Mouse (Mus musculus) heart, embryonic 13.5 days (tissue): ENCODE results near the gene Glt28d2. TPM values are rescaled to one million over a fixed set of nuclear protein-coding genes. Genes with fewer than 3 reads are reported as not detected.

Source experiments
- ATAC-seq: fragments of 200-750 bp; cut with Nextera tagmentation; 2 replicates; pipeline ENCODE4 v1.8.0; 2017; ENCODE audit warnings: moderate TSS enrichment; ENCODE audit not compliant: insufficient number of reproducible peaks, low FRiP score, low TSS enrichment; ENCODE audit errors: extremely low read depth
- H3K27ac ChIP-seq: fragments of 300-500 bp; sonication (generic); replicated peaks from 2 replicates; pipeline ENCODE4 v1.5.1; 2015; ENCODE audit warnings: moderate library complexity, mild to moderate bottlenecking, inconsistent platforms
- H3K27me3 ChIP-seq: fragments of 300-500 bp; sonication (generic); replicated peaks from 2 replicates; pipeline ENCODE4 v1.6.1; 2015; ENCODE audit warnings: mild to moderate bottlenecking, inconsistent platforms
- H3K36me3 ChIP-seq: fragments of 300-500 bp; sonication (generic); 2 replicates; pipeline ENCODE4 v1.6.1; 2015; ENCODE audit warnings: mild to moderate bottlenecking, inconsistent platforms
- H3K4me1 ChIP-seq: fragments of 300-500 bp; sonication (generic); 2 replicates; pipeline ENCODE4 v1.6.1; 2015; ENCODE audit warnings: inconsistent platforms
- H3K4me2 ChIP-seq: fragments of 300-500 bp; sonication (generic); 2 replicates; pipeline ENCODE4 v1.6.1; 2015; ENCODE audit warnings: inconsistent platforms, mild to moderate bottlenecking, moderate library complexity
- H3K4me3 ChIP-seq: fragments of 300-500 bp; sonication (generic); 2 replicates; pipeline ENCODE4 v1.5.1; 2015; ENCODE audit warnings: moderate library complexity, mild to moderate bottlenecking, inconsistent platforms
- H3K9ac ChIP-seq: fragments of 300-500 bp; sonication (generic); 2 replicates; pipeline ENCODE4 v1.6.1; 2015; ENCODE audit warnings: inconsistent platforms, mild to moderate bottlenecking, moderate library complexity
- H3K9me3 ChIP-seq: fragments of 300-500 bp; sonication (generic); 2 replicates; pipeline ENCODE4 v1.6.1; 2016; ENCODE audit warnings: inconsistent platforms
- whole genome bisulfite sequencing: fragments of 180-500 bp; shearing (Covaris S2); methylation state at CpG from one replicate; pipeline ENCODE4 v1.1.7; 2015; ENCODE audit warnings: mixed read lengths; 5-methylcytosine and 5-hydroxymethylcytosine counted together
- polyA plus RNA-seq: library from polyadenylated mRNA; unstranded; fragments of >200 nt; fragmentation: Nextera tagmentation; extraction: Ambion mirVana; gene quantifications from 2 replicates; pipeline ENCODE4 v1.2.1, GENCODE M21; 2015

Glt28d2 gene
- polyA plus RNA-seq, 1 experiment from 2014 or later, result 0.80 TPM

DNA sequence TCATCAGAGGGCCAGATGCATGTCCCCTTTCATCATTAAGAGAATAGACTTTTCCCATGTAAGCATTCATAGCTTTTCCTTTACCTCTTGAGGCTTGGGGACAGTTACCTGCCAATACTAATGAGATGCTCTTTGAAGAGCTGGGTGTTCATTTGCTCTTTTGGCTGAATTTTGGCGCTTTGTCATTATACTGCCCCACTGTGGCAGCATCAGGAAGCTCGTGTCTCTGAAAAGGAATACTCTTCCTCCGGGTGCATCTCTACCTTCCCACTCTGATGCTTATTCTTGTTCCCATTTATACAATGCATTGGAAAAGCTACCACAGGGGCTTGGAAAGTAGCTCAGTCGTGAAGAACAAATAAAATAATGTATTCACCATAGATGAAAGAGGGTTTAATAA lies 30.3 kb upstream of the Glt28d2 start:
- H3K27me3 ChIP-seq, result no peaks in the 10 kb centered on the region
- WGBS, result 9% methylated on average over 4 of the region's 4 CpGs
- H3K36me3 ChIP-seq, result no peaks in the 10 kb centered on the region
- H3K9me3 ChIP-seq, result no peaks in the 10 kb centered on the region
- no peak overlapping the region for H3K4me3 ChIP-seq
- no peak overlapping the region for H3K27ac ChIP-seq
- no peak overlapping the region for H3K9ac ChIP-seq
- H3K4me2 ChIP-seq, result no peak overlapping the region
- H3K4me1 ChIP-seq, result no peaks in the 10 kb centered on the region
- ATAC-seq, result no peak

DNA sequence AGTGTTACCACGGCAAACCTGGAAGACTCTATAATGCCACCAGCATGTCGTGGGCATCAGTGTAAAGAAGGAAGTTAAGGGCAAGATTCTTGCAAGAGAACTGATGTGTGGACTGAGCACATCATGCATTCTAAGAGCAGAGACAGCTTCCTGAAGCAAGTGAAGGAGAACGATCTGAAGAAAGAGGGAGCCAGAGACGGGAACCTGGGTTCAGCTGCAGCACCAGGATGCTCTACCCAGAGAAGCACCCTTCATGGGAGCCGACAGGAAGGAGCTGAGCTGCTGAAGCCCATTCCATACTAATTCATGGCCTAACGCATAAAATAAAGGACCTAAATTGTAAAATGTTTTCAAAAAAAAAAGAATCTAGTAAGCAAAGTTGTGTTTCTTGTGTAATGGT lies 27.5 kb upstream of the Glt28d2 start:
- H3K27ac ChIP-seq, result no peak overlapping the region
- no peaks in the 10 kb centered on the region for H3K36me3 ChIP-seq
- H3K4me2 ChIP-seq, result no peak overlapping the region
- H3K9ac ChIP-seq, result no peak overlapping the region
- no peak for ATAC-seq
- H3K9me3 ChIP-seq, result no peaks in the 10 kb centered on the region
- H3K4me1 ChIP-seq, result no peaks in the 10 kb centered on the region
- H3K4me3 ChIP-seq, result no peak overlapping the region
- WGBS, result 85% methylated on average over 6 of the region's 6 CpGs
- no peaks in the 10 kb centered on the region for H3K27me3 ChIP-seq

DNA sequence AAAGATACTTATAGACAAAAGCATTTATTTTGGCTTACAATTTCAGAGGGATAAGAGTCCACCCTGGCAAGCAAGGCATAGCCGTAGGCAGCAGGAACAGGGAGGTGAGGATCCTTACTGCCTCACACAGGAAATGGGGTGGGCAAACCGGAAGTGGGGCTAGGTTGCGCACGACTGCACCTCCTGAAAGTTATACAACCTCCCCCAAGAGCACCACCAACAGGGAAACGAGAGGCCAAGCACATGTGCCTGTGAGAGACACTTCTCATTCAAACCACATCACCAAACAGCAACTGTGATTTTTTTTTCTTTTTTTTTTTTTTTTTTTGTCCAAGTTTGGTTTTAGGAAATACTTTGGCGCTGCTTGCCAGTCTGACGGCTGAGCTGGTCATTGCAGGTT lies 19.8 kb upstream of the Glt28d2 start:
- no peak overlapping the region for H3K4me2 ChIP-seq
- no peaks in the 10 kb centered on the region for H3K4me1 ChIP-seq
- no peak overlapping the region for H3K27ac ChIP-seq
- WGBS, result 80% methylated on average over 7 of the region's 7 CpGs
- H3K9ac ChIP-seq, result no peak overlapping the region
- ATAC-seq, result no peak
- H3K9me3 ChIP-seq, result no peaks in the 10 kb centered on the region
- H3K27me3 ChIP-seq, result no peaks in the 10 kb centered on the region
- no peaks in the 10 kb centered on the region for H3K36me3 ChIP-seq
- no peak overlapping the region for H3K4me3 ChIP-seq

DNA sequence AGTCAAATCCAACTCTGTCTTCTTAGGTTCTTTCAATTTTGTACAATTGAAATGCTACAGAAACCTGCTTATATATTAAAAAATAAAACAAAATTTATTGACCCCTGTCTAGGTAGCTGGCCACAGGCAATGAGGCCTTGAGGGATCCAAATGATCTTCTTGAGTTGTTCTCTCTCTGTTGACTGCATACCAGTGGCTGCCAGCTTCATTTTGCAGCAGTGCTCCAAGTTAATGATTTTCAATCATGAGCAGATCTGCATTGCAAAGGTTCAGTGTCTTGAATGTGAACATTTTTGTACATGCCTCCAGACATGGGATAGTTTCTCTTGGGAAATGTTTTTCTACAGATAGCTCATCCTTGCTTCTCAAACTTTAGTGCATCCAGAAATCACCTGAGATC lies 17.1 kb upstream of the Glt28d2 start:
- Histone ChIP-seq H3K9me3 (no peaks in the 10 kb centered on the region), H3K4me1 (no peaks in the 10 kb centered on the region), H3K9ac (no peak overlapping the region), H3K27ac (no peak overlapping the region), H3K4me2 (no peak overlapping the region), H3K36me3 (no peaks in the 10 kb centered on the region), H3K4me3 (no peak overlapping the region), H3K27me3 (no peaks in the 10 kb centered on the region)
- ATAC-seq, result no peak

DNA sequence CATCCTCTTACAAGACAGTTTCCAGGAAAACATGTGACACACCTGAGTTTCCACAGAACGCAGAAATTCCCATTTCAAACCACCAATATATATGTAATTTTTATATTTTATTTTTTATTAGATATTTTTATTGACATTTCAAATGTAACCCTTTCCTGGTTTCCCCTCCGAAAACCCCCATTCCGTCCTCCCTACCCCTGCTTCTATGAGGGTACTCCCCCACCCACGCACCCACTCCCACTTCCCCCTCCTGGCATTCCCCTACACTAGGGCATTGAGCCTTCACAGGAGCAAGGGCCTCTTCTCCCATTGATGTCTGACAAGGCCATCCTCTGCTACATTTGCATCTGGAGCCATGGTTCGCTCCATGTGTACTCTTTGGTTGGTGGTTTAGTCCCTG lies 7.7 kb upstream of the Glt28d2 start:
- Histone ChIP-seq H3K9ac (no peak overlapping the region), H3K9me3 (no peaks in the 10 kb centered on the region), H3K4me3 (no peak overlapping the region), H3K4me1 (peaks cover 7% of the 10 kb centered on the region; the same call in 1 of the 2 replicates), H3K27me3 (no peaks in the 10 kb centered on the region), H3K36me3 (no peaks in the 10 kb centered on the region), H3K27ac (no peak overlapping the region), H3K4me2 (no peak overlapping the region)
- WGBS, result 82% methylated on average over 5 of the region's 5 CpGs
- ATAC-seq, result no peak

DNA sequence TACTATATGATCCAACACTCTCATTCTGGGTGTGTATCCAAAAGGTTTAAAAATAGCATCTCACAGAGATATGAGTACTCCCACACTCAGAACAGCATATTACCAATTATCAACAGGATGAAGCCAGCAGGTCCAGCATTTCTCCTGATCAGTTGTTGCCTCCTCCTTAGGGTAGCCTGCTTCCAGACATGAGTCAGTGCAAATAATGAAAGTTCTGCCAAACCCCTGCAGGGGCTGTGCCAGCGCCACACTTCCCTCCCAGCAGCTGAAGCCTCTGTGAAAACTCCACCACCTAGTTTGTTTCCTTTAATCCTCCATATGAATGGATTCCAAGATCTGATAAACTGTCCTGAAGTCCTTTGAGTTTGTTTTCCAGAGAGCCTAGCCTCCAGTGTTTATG lies 4.3 kb upstream of the Glt28d2 start:
- H3K36me3 ChIP-seq, result no peaks in the 10 kb centered on the region
- 69% methylated on average over 1 of the region's 1 CpGs for WGBS
- no peak overlapping the region for H3K4me2 ChIP-seq
- no peak for ATAC-seq
- H3K4me1 ChIP-seq, result peaks cover 22% of the 10 kb centered on the region
- no peak overlapping the region for H3K27ac ChIP-seq
- H3K9ac ChIP-seq, result no peak overlapping the region
- no peak overlapping the region for H3K4me3 ChIP-seq
- H3K27me3 ChIP-seq, result no peaks in the 10 kb centered on the region
- H3K9me3 ChIP-seq, result no peaks in the 10 kb centered on the region

DNA sequence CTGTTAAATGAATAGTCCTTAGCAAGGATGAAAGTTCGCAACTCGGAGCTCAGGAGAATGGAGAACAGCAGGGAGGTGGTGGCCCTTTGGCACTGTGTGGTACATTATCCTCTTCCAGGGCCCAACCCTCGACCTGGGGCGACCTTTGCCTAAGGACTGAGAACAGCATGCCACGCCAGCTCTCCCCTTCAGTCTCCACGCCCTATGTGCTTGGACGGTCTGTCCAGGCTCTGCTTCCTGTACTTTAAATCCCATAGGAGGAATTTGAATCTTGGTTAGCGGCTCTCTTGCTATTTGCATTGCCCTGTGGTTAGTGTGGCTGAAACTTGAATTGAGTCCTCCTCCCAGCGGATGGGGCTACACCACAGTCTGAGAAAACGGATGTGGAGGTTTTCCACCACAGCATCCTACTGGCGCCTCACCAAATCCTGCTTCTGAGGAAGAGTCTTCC lies 930 bp upstream of the Glt28d2 start:
- H3K36me3 ChIP-seq, result no peaks in the 10 kb centered on the region
- WGBS, result 15% methylated on average over 11 of the region's 11 CpGs
- H3K4me3 ChIP-seq, result peak overlapping the region; percentile 73
- H3K27ac ChIP-seq, result peak overlapping the region; percentile 69
- ATAC-seq, result no peak
- peak overlapping the region; percentile 91 for H3K4me2 ChIP-seq
- peak overlapping the region; percentile 86; the same call in 1 of the 2 replicates for H3K9ac ChIP-seq
- no peaks in the 10 kb centered on the region for H3K9me3 ChIP-seq
- no peaks in the 10 kb centered on the region for H3K27me3 ChIP-seq
- peaks cover 31% of the 10 kb centered on the region for H3K4me1 ChIP-seq

DNA sequence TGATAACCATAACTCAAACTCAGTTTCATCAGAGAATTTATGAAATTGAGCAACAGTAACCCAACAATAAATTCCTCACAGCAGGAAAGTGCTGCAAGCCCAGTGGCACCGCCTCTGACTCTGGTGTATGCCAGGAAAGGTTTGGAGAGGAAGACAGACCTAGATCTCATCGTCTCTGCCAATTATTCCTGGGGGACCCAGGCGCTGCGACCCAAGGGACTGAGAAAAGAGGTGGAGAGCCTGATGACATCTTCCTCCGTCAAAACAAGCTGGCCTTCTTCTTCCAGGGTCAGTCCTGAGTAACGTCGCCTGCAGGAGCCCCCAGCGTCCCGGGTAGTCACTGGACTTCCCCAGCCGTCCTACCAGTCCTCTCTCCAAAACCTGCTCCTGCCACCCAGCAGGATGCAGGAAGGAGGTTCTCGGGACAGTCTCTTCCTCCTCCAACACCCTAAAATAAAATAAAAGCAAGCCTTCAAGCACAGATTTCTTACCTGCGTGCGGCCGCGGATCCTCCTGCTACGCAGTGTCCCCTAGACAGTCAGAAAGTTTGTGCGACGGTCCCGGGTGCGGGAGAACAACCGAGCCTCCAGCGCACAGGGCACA lies 579 bp downstream of the Glt28d2 start:
- Histone ChIP-seq H3K4me2 (peak overlapping the region; percentile 91), H3K36me3 (no peaks in the 10 kb centered on the region), H3K27ac (peak overlapping the region; percentile 69), H3K4me3 (peak overlapping the region; percentile 73), H3K9me3 (no peaks in the 10 kb centered on the region), H3K4me1 (peaks cover 31% of the 10 kb centered on the region), H3K9ac (peak overlapping the region; percentile 86), H3K27me3 (no peaks in the 10 kb centered on the region)
- 2% methylated on average over 22 of the region's 22 CpGs for WGBS
- no peak for ATAC-seq

DNA sequence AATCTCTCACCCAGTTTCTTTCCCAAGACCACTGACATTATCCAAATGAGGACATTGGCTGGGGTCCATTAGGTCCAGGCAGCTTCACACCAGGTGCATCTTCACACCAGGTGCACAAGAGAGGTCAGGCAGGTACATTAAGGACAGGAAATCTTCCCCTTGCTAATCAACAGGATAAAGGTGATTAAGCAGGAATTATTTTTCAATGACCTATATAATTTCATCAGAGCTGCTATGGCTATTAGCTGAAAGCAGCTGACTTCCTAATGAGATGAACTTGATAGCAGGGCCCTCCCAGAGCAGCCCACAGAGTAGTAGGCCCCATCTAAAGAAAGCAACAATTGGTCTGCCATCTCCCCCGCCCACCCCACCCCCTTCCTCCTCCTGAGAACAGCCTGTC lies 1.4 kb downstream of the Glt28d2 start:
- no peaks in the 10 kb centered on the region for H3K36me3 ChIP-seq
- no peaks in the 10 kb centered on the region for H3K27me3 ChIP-seq
- no peaks in the 10 kb centered on the region for H3K9me3 ChIP-seq
- no peak for ATAC-seq
- H3K4me3 ChIP-seq, result peak overlapping the region; percentile 73
- peak overlapping the region; percentile 91 for H3K4me2 ChIP-seq
- H3K9ac ChIP-seq, result peak overlapping the region; percentile 86
- H3K27ac ChIP-seq, result no peak overlapping the region
- peaks cover 26% of the 10 kb centered on the region for H3K4me1 ChIP-seq
- WGBS, result 50% methylated on average over 1 of the region's 1 CpGs

DNA sequence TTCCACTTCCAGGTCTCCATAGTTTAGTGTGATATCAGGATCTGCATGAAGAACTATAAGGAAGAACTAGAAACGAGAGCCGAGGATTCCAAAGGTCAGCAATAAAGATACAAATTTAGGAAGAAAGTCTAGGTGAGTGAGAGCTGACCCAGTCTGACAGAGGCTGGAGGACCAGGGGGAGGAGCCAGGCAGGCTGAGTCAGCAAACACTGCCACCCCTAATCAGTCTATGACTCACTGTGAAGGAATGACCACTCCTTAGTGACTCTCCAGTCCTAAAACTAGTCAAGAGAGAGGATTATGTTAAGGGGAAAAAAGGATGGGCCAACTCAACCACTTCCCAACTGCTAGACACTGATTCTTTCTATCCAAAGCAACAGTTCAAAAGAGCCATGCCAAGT lies 6.6 kb downstream of the Glt28d2 start:
- Histone ChIP-seq H3K4me1 (peaks cover 40% of the 10 kb centered on the region), H3K27ac (no peak overlapping the region), H3K4me3 (no peak overlapping the region), H3K4me2 (no peak overlapping the region), H3K36me3 (no peaks in the 10 kb centered on the region), H3K9ac (no peak overlapping the region), H3K9me3 (no peaks in the 10 kb centered on the region), H3K27me3 (no peaks in the 10 kb centered on the region)
- no peak; the same call in 1 of the 2 replicates for ATAC-seq
- 57% methylated on average over 2 of the region's 2 CpGs for WGBS

DNA sequence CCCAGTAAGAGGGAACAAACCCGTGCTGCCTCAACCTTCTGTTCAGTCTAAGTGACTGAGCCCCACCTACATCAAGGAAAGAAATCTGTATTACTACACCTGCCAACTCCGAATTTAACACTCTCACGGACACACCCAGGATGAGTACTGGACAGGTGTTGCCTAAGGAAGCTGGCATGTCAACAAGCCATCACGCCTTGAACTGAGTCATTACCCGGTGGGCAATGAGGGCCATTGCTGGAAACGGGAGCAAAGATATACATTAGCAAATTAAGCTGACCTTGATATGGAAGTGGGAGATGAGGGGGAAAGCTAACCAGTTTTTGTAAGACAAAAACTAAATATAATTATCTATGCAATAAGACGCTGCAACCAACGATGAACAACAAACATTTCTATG lies 7.2 kb downstream of the Glt28d2 start:
- H3K36me3 ChIP-seq, result no peaks in the 10 kb centered on the region
- no peak overlapping the region for H3K27ac ChIP-seq
- no peak overlapping the region for H3K4me2 ChIP-seq
- peaks cover 40% of the 10 kb centered on the region for H3K4me1 ChIP-seq
- 79% methylated on average over 8 of the region's 8 CpGs for WGBS
- H3K9me3 ChIP-seq, result no peaks in the 10 kb centered on the region
- H3K4me3 ChIP-seq, result no peak overlapping the region
- no peak for ATAC-seq
- no peak overlapping the region for H3K9ac ChIP-seq
- H3K27me3 ChIP-seq, result no peaks in the 10 kb centered on the region

DNA sequence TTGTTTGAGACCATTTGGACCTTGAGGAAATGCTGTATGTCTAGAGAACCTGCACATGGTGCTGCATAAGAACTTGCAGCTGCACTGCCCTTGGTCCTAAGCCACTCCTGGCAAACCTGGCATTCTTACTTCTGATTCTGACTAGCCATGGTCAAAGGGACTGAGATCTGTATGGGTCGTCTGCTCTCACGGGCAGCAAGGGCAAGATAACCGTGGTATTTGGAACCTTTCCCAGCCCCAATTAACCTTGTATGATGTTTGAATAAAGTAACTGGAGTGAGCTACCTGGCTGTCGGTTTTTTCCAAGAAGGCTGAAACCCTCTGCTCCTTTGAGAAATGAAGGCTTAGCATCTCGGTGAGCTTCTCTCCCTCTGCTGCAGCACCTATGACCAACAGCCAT lies 8.4 kb downstream of the Glt28d2 start:
- Histone ChIP-seq H3K4me1 (peaks cover 40% of the 10 kb centered on the region), H3K9me3 (no peaks in the 10 kb centered on the region), H3K36me3 (no peaks in the 10 kb centered on the region), H3K4me2 (no peak overlapping the region), H3K9ac (no peak overlapping the region), H3K27ac (0 out of 2 replicates have a peak overlapping the region, but pooled peaks have one; percentile 24), H3K4me3 (no peak overlapping the region), H3K27me3 (no peaks in the 10 kb centered on the region)
- whole genome bisulfite sequencing, result 38% methylated on average over 5 of the region's 5 CpGs
- ATAC-seq, result no peak
